Comparison of ENCODE assay signal across 23 mouse cellular contexts in genomic region chr15:30995346-30995745, GRCm38 (mm10).
DNase-seq lines count a peak whose midpoint lies in the region; ATAC-seq and TF ChIP-seq lines count a peak whose summit lies in the region.
"Had no signal": no experiment of that assay in that cellular context is flagged by ENCODE, and none has a peak within 500 bp of the region (broad histone marks: within the 10 kb centered on the region; RNA-seq: fewer than 3 reads in every experiment).

No protein-coding gene starts in this region.

- H3K9ac ChIP-seq in lung, postnatal 0 days (replicated peaks; ENCODE audit: low read depth) = no peak overlapping the region
- H3K9ac ChIP-seq: embryonic facial prominence, embryonic 12.5 days; forebrain, embryonic 13.5 days; forebrain, embryonic 15.5 days; forebrain, postnatal 0 days had no signal

- no peaks in the 10 kb centered on the region; the same call in 1 of the 2 replicates for H3K4me1 ChIP-seq in lung, postnatal 0 days (ENCODE audit: insufficient read depth, low read depth, low read length)
- H3K4me1 ChIP-seq: embryonic facial prominence, embryonic 12.5 days; forebrain, embryonic 13.5 days; forebrain, embryonic 15.5 days had no signal

- H3K4me2 ChIP-seq in lung, postnatal 0 days (replicated peaks; ENCODE audit: low read depth, low read length) = no peak overlapping the region
- H3K4me2 ChIP-seq: embryonic facial prominence, embryonic 12.5 days; forebrain, embryonic 13.5 days; forebrain, embryonic 15.5 days had no signal

- H3K27ac ChIP-seq in lung, postnatal 0 days (ENCODE audit: low read length) = no peak overlapping the region
- H3K27ac ChIP-seq: embryonic facial prominence, embryonic 10.5 days; embryonic facial prominence, embryonic 12.5 days; forebrain, embryonic 13.5 days; forebrain, embryonic 15.5 days had no signal

- WGBS in lung, postnatal 0 days = 78% methylated on average over 3 of the region's 3 CpGs

- no peak overlapping the region for H3K4me3 ChIP-seq in lung, postnatal 0 days (ENCODE audit: low read depth, low read length)
- H3K4me3 ChIP-seq: embryonic facial prominence, embryonic 10.5 days; embryonic facial prominence, embryonic 12.5 days; forebrain, embryonic 13.5 days; forebrain, embryonic 15.5 days had no signal

- no peak for ATAC-seq in lung, postnatal 0 days
- ATAC-seq: CD4-positive, CD25-positive, alpha-beta regulatory T cell, adult 4 months; forebrain, embryonic 13.5 days; forebrain, embryonic 15.5 days; forebrain, postnatal 0 days had no signal

- TF ChIP-seq EP300 in lung, postnatal 0 days (IDR thresholded peaks at IDR 0.05) = no peak

- no peaks in the 10 kb centered on the region for H3K36me3 ChIP-seq in lung, postnatal 0 days (ENCODE audit: insufficient read depth, low read length)
- H3K36me3 ChIP-seq: embryonic facial prominence, embryonic 10.5 days; embryonic facial prominence, embryonic 12.5 days; forebrain, embryonic 15.5 days; G1E had no signal

- TF ChIP-seq CTCF in lung, postnatal 0 days (IDR thresholded peaks at IDR 0.05) = no peak

- no peaks in the 10 kb centered on the region for H3K9me3 ChIP-seq in lung, postnatal 0 days (ENCODE audit: low read length)
- H3K9me3 ChIP-seq: embryonic facial prominence, embryonic 10.5 days; embryonic facial prominence, embryonic 12.5 days; forebrain, embryonic 13.5 days; forebrain, embryonic 15.5 days had no signal

- H3K27me3 ChIP-seq in lung, postnatal 0 days (replicated peaks; ENCODE audit: insufficient read depth, low read length) = no peaks in the 10 kb centered on the region
- H3K27me3 ChIP-seq: CH12.LX; embryonic facial prominence, embryonic 12.5 days; forebrain, embryonic 13.5 days; forebrain, embryonic 15.5 days had no signal

- DNase-seq in heart, adult 11 months = peak; percentile 24
- DNase-seq in heart, postnatal 4 days = no peak
- peak; percentile 35 for DNase-seq in lung, postnatal 0 days (ENCODE audit: low spot score)
- DNase-seq in lung, postnatal 4 days = no peak
- DNase-seq in Muller cell, postnatal 12 days (ENCODE audit: inconsistent ontology term) = peak; percentile 61
- no peak for DNase-seq in spleen, postnatal 4 days (ENCODE audit: low spot score in 2 of 2)
- DNase-seq: adrenal gland, adult 2 months; adrenal gland, postnatal 10 days; adrenal gland, postnatal 25 days; B cell, adult 2 months; cerebellum, adult 11-12 months; cerebellum, adult 2 months; cerebellum, adult 9-10 months; cerebellum, postnatal 10 days; cerebellum, postnatal 25 days; forebrain, postnatal 0 days had no signal

Comparison
In these comparisons a context has a peak if more than half of its experiments do, and no peak if none do; other contexts are left out.
1. DNase-seq: peak in heart, adult 11 months (single experiment), lung, postnatal 0 days (single experiment) and Muller cell, postnatal 12 days (single experiment); none in heart, postnatal 4 days (single experiment), lung, postnatal 4 days (0 of 2) and spleen, postnatal 4 days (0 of 2).